Mouse (Mus musculus) adrenal gland, postnatal 25 days (tissue): ENCODE results near the gene Nptxr. TPM values are rescaled to one million over a fixed set of nuclear protein-coding genes. Genes with fewer than 3 reads are reported as not detected.

Source experiments
- DNase-seq: peaks from one replicate; pipeline ENCODE4 v3.0.0; 2021; ENCODE audit warnings: mixed read lengths
- long read RNA-seq: library from polyadenylated mRNA; stranded (forward); transcript quantifications from one replicate; pipeline ENCODE4 v2.0.0, GENCODE M21; 2021
- total RNA-seq: library from RNA; stranded (reverse); gene quantifications from 2 replicates; pipeline ENCODE4 v1.2.3, GENCODE M21; 2021

Nptxr gene
- total RNA-seq: 4.6 and 6.8 TPM in 2 replicates
- long read RNA-seq, partial matches to known transcripts: 0 of 3 reads
- long read RNA-seq, other reads (novel, unspliced or antisense): 3 of 3 reads

DNA sequence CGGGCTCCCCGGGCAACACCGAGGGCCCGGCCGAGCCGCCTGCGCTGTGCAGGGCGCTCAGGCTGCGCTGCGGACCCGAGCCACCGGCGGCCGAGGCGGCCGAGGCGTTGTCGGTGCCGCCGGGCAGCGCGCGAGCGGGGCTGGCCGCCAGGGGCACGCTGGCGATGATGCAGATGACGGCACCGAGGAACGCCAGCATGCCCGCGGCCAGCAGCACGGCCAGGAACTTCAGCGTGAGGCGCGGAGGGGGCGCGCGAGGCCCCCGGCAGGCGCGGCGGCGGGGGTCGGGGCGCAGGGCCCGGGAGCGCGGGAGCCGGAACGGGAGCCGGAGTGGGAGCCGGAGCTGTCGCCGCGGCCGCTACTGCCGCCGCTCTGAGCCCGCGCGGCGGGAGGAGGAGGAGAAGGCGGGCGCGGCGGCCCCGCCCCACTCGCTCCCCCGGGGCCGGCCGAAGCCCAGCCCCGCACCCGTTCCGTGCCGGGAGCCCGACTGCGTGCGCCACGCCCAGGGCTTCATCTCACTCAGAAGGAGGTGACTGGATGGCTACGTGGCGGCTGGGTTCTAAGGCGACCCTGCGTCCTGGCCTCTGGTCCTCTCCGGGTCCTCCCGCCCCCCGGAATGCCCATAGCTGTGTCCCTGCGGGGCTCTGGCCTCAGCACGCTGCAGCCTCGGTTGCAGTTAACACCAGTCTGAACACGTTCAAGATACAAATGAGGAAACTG, at the start of gene Nptxr:
Gene Nptxr (minus strand): TSS at position 415 of the 720 bp plus-strand sequence.
- DNase-seq: peak; percentile 67

- DNase-seq: no peak
These were observed 45.6 kb upstream of the Nptxr start for GRCm38 (mm10) chr15:79850143-79850542.

DNA sequence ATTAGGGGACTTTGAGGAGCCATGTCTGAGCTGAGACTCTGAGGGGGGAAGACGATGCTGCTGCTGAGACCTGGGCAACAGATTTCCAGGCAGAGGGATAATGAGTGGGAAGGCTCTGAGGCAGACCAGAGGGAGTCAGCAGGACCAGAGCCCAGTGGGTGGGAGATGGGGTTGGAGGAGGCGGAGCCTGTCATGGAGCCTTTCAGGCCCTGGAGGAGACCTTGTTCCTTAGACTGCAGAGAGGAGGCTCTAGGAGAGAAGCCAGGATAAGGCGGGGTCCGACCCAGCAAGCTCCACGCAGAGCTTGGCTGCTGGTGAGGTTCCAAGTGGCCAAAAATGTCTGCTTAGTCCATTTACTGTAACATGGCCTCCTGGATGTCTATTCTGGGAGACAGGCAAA, 42.5 kb upstream of the Nptxr start:
- no peak for DNase-seq

DNA sequence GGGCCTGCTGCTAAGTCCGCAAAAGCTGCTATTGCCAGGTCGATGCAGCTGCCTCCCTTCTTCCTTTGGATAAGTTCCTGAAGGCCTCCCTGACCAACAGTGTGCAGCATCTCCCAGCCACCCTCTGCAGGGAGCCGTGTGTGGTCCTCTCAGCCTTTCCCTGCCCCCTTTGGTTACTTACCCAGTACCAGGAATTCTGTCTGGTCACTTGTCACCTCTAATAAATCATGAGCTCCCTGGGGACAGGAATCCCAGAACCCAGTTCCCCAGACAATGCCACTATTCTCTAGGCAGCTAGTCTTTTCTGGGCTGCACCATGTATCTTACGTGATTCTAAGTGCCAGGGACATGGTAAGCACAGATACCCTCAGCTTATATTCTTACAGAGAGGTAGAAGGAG, 41.4 kb upstream of the Nptxr start:
- DNase-seq: no peak

- no peak for DNase-seq
These were observed 38.4 kb upstream of the Nptxr start for GRCm38 (mm10) chr15:79842985-79843384.

- no peak for DNase-seq
These were observed 35.7 kb upstream of the Nptxr start for GRCm38 (mm10) chr15:79840281-79840680.

- no peak for DNase-seq
These were observed 30.3 kb upstream of the Nptxr start for GRCm38 (mm10) chr15:79834881-79835260.

DNA sequence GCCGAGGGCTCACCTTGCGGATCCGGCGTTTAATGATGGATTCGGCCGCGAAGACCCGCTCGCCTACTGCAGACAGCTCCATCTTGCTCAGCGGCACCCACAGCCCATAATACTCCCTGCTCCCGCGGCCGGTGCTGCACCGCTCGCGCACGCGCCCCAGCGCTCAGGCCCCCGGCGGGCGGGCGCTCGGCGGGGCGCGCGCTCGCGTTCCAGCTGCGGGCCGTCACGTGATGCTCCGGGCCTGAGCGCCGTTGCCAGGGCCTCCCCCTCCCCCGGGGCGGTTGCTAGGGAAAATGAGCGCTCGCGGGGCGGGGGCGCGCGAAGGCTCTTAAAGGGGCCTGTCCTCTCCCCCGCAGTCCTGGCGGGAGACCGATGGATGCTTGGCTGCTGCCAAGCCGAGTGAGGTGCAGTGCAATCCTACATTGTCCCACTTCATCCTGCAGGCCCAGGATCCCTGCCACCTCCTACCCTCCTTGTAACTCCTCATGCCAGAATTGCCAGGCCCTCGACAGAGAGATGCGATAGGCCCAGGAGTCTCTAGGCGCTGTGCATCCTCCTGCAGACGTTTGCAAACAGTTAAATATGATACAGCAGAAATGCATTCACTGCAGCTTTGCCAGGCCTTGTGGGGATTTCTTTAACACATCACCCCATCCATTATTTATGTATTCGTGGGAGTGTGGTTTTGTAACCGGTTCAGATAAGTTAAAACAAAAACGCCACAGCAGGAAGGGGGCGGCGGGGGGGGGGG, 29.7 kb upstream of the Nptxr start, which contains the start of the genes Npcd and Cbx6:
Gene Npcd (minus strand): TSS at position 108 of the 751 bp plus-strand sequence.
Gene Cbx6 (minus strand): TSS at position 559 of the 751 bp plus-strand sequence.
- peak; percentile 98 for DNase-seq

DNA sequence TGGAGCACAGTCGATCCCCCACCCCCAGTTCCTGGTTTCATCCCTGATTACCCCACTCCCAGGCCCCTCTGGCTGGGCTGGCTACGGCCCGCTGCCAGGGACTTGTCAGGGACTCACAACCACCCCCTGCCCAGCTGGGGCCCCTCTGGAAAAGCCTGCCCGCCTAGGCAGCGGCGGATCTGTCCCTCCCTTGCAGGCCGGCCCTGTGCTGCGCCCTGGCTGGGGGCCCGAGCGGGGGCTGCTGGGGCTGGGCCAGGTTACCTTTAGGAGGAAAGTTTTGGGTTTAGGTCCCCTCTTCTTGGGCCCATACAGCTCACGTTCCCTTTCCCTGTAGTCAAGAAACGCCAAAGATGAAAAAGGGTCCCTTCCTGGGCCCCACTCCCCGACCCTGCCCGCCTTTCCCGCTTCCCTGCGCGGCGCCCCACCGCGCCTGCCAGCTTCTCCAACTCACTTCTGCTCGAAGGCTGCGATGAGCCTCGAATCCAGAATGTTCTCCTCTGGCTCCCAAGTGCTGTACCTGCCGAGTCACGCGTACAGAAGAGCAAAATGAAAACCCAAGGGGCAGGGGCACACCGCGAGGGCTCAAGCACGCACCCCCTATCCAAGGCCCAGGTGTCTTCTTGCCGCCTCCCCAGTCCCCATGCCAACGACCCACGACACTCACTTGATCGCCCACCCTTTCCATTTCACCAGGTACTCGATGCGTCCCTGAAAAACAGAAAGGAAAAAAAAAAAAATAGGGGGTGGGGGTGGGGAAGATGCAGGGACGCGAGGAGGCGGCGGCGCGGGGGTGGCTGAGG, 28.9 kb upstream of the Nptxr start:
- DNase-seq: peak; percentile 36

GRCm38 (mm10) chr15:79832064-79832900, 27.7 kb upstream of the Nptxr start:
- peak; percentile 76 for DNase-seq

GRCm38 (mm10) chr15:79830388-79830787, 25.8 kb upstream of the Nptxr start:
- peak; percentile 60 for DNase-seq

GRCm38 (mm10) chr15:79829431-79829830, 24.9 kb upstream of the Nptxr start:
- no peak for DNase-seq

DNA sequence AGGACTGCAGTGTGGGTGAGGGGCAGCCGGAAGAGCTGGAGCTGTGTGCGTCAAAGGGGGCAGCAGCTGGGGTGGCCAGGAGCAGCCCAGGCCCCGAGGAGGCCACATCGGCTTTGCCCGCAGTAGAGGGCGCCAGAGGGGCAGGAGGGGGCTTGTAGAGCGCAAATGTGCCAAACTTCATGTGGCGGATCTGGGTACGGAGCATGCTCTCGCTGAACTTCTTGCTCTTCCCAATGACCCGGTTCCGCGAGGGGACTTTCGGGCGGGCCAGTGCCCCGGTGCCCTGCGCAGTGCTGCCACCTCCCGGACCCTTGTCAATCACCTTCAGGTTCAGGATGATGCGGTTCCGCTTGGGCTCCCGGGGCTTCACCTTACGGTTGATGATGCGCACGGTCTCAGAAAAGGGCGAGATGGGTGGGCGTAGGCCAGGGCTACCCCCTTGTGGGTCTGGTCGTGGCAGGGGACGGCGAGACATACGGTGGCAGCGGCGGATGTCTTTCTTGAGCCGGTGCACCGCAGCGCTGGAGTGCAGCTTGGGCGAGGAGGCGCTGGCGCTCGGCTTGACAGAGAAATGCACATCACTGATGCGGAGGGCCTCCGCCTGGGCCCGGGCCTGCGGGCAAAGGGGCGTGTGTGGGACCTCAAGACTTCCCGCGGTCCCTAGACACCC, 23.9 kb upstream of the Nptxr start:
- DNase-seq: no peak

- DNase-seq: no peak
These were observed 23.2 kb upstream of the Nptxr start for GRCm38 (mm10) chr15:79827778-79828210.

DNA sequence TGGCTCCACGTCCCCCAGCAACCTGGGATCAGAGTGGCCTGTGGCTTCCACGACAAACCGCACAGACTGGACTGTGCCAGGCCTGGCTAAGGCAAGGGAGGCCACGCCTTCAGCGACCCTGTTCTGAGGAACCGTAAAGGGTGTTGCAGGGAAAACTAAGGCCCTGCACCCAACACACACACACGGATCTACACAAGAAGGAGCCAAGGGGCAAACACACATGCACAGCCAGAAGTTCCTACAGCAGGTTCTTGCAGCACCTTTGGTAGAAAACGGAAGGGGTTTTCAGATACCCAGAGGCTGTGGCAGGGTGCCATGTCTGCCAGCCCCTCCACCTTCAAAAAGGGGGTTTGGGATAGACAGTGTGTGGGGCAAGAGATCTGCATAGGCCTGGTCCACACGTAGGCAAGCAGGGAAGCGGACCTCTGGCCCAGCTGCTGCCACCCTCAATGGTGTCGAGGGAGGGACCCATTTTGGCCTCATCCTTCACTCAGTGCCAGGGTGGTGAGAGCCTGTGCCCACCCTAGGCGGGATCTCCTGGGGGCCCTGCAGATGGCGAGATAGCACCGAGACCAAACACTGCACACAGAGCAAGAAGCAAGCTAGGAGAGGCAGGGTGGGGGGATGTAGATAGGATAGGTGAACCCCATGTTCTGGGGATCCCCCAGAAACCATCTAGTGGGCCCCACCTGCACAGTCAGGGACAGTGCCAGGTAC, 22.7 kb upstream of the Nptxr start:
- no peak for DNase-seq

DNA sequence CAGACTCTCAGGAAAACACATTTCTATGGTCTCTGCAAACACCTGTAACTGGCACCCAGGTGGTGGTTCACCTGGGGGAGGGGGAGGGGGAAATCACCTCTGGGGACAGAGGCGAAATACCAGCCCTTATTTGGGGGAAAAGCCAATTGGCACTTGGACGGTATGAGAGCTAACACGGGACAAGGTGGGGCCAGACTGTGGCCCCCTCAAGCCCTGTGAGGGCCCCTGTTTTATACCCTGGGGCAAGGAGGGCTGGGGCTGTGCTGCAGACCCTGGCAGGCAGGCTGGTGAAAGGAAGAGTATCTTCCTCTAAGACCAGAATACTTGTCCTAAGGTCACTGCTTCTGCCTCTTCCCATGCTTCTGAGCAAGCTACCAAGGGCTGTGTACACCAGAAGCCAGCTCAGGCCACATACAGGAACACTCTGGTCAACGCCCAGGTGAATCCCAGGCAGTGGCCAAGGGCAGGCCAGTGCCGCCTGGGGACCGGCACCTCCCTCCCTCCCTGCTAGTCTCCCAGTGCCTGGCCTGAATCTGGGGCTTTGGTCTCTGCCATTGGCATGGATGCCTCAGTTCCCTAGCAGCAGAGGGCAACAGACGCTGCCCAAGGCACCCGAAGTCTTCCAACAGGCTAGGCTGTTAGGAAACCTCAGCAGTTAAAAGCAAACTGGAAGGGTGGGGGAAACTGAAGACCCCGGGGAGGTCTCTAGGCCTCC, 21.8 kb upstream of the Nptxr start:
- DNase-seq: no peak

GRCm38 (mm10) chr15:79825146-79825825, 20.7 kb upstream of the Nptxr start:
- DNase-seq: no peak

GRCm38 (mm10) chr15:79823588-79824280, 19.2 kb upstream of the Nptxr start:
- DNase-seq: no peak
